Mouse (Mus musculus): ENCODE measurements around the gene Ccdc124. TPM values are rescaled to one million over a fixed set of nuclear protein-coding genes. Genes with fewer than 3 reads are reported as not detected.

Ccdc124 gene
- polyA plus RNA-seq, 1 experiment, result 53.4 TPM

DNA sequence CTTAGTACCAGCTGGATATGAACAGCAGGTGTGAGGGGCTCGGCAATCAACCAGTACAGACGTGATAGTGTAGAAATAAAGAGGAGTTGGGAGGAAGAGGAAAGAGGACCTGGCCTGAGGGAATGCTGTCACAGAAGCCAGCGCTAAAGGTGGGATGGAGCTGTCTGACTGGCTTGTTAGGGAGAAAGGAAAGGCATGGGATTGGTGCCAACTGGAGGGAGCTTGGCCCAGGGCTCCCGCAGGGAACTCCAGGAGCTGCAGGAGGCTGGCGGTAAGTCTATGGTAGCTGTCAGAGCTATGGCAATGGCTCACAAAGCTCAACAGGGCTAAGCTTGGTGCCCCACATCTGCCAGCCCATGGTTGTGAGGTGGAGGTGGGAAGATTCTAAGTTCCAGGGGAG, 28.5 kb upstream of the Ccdc124 start:
- 93% methylated on average over 5 of the region's 5 CpGs for WGBS
- Histone ChIP-seq H3K27ac (ENCODE audit: control insufficient read depth, insufficient read depth, low read length) (no peak overlapping the region), H3K4me1 (replicated peaks; ENCODE audit: control insufficient read depth, insufficient read depth, low read length) (peaks cover 18% of the 10 kb centered on the region), H3K36me3 (ENCODE audit: control insufficient read depth, insufficient read depth, low read length) (no peaks in the 10 kb centered on the region), H3K27me3 (ENCODE audit: control insufficient read depth, insufficient read depth, low read length) (no peaks in the 10 kb centered on the region), H3K4me3 (ENCODE audit: control insufficient read depth, insufficient read depth, low read length) (no peak overlapping the region)
- TF ChIP-seq POLR2A (IDR thresholded peaks at IDR 0.05; ENCODE audit: control insufficient read depth, extremely low read depth, insufficient read depth, low read length, poor library complexity) (no peak), CTCF (IDR thresholded peaks at IDR 0.05; ENCODE audit: borderline replicate concordance, control insufficient read depth, extremely low read depth, insufficient read depth, low read length, poor library complexity) (no peak)
- no peak for DNase-seq

DNA sequence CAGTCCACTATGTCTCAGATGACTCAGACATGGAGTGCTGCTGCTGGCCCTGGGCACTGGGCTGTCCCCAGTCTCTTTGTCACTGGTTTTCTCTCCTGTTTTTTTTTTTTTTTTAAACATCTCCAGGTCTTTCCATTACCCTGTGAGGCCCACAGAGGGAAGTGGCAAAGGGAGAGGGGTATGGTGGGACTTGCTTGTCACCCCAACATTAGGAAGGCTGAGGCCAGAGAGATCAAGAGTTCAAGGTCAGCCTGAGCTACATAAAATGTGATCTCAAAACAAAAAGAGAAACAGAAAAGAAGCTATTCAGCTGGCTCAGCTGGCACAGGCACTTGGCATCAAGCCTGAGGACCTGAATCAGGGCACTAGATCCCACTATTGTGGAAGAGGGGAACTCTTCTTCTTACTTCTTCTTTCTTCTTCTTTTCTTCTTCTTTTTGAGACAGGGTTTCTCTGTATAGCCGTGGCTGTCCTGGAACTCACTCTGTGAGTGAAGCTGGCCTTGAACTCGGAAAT, 27.2 kb upstream of the Ccdc124 start:
- 85% methylated on average over 2 of the region's 2 CpGs for WGBS

DNA sequence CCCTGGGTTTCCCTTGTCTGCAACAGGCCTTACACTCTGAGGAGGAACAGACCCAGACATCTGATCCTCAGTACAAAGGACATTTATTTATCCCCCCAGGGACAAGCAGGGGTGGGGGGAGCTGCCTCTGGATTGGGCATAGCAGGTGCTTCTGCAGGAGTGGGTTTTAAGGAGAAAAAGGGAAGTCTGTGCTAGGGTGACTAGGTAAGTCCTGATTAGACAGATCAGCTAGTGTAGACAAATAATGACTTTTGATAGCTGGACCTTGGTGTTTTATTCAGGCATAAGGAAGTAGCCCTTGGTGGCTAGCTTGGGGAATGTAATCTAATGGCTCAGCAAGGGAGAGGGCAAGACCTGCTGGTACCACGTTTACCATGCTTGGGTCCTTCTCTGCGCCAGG, 25.5 kb upstream of the Ccdc124 start:
- Histone ChIP-seq H3K27ac (ENCODE audit: control insufficient read depth, insufficient read depth, low read length) (no peak overlapping the region), H3K27me3 (ENCODE audit: control insufficient read depth, insufficient read depth, low read length) (no peaks in the 10 kb centered on the region), H3K4me3 (ENCODE audit: control insufficient read depth, insufficient read depth, low read length) (no peak overlapping the region), H3K4me1 (replicated peaks; ENCODE audit: control insufficient read depth, insufficient read depth, low read length) (peaks cover 15% of the 10 kb centered on the region), H3K36me3 (ENCODE audit: control insufficient read depth, insufficient read depth, low read length) (peaks cover 12% of the 10 kb centered on the region)
- no peak for DNase-seq
- no peak for TF ChIP-seq POLR2A (IDR thresholded peaks at IDR 0.05; ENCODE audit: control insufficient read depth, extremely low read depth, insufficient read depth, low read length, poor library complexity)
- TF ChIP-seq CTCF (IDR thresholded peaks at IDR 0.05; ENCODE audit: borderline replicate concordance, control insufficient read depth, extremely low read depth, insufficient read depth, low read length, poor library complexity), result no peak
- 84% methylated on average over 2 of the region's 2 CpGs for WGBS

More for the DNA sequence above, 27.2 kb upstream of the Ccdc124 start:
- H3K27me3 ChIP-seq (ENCODE audit: control insufficient read depth, insufficient read depth, low read length), result no peaks in the 10 kb centered on the region
- peaks cover 19% of the 10 kb centered on the region for H3K4me1 ChIP-seq (replicated peaks; ENCODE audit: control insufficient read depth, insufficient read depth, low read length)
- TF ChIP-seq CTCF (IDR thresholded peaks at IDR 0.05; ENCODE audit: borderline replicate concordance, control insufficient read depth, extremely low read depth, insufficient read depth, low read length, poor library complexity) (no peak), POLR2A (IDR thresholded peaks at IDR 0.05; ENCODE audit: control insufficient read depth, extremely low read depth, insufficient read depth, low read length, poor library complexity) (no peak)
- no peak overlapping the region for H3K27ac ChIP-seq (ENCODE audit: control insufficient read depth, insufficient read depth, low read length)
- no peaks in the 10 kb centered on the region; the same call in 1 of the 2 replicates for H3K36me3 ChIP-seq (ENCODE audit: control insufficient read depth, insufficient read depth, low read length)
- no peak overlapping the region for H3K4me3 ChIP-seq (ENCODE audit: control insufficient read depth, insufficient read depth, low read length)
- no peak for DNase-seq

DNA sequence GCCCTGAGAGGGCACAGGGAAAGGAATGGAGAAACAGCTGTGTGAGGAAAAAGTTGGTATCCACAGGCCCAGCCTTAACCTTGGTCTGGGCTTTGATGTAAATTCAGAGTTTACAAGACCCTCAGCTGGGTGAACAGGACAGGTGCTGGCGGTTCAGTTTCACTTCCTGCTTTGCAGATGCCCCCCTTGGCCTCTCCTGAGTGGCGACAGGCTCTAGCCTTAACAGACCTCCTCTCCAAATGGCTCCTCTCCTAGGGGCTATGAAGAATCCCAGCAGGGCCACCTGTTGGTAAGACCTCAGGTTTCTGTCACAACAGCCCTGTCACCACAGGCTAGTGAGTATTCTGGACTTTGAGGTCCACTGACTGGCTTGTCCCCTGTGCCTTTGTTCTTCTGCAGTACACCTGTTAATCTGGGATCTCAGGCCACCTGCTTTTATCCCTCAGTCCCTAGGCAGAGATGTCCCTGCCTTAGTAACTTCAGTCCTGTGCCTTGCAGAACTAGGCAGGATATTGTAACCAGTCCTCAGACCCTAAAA, 25.0 kb upstream of the Ccdc124 start:
- no peak for DNase-seq
- WGBS, result 18% methylated on average over 2 of the region's 2 CpGs
- Histone ChIP-seq H3K4me1 (replicated peaks; ENCODE audit: control insufficient read depth, insufficient read depth, low read length) (peaks cover 15% of the 10 kb centered on the region), H3K36me3 (ENCODE audit: control insufficient read depth, insufficient read depth, low read length) (peaks cover 14% of the 10 kb centered on the region), H3K27me3 (ENCODE audit: control insufficient read depth, insufficient read depth, low read length) (no peaks in the 10 kb centered on the region), H3K27ac (ENCODE audit: control insufficient read depth, insufficient read depth, low read length) (no peak overlapping the region), H3K4me3 (ENCODE audit: control insufficient read depth, insufficient read depth, low read length) (no peak overlapping the region)
- no peak for TF ChIP-seq POLR2A (IDR thresholded peaks at IDR 0.05; ENCODE audit: control insufficient read depth, extremely low read depth, insufficient read depth, low read length, poor library complexity)
- TF ChIP-seq CTCF (IDR thresholded peaks at IDR 0.05; ENCODE audit: borderline replicate concordance, control insufficient read depth, extremely low read depth, insufficient read depth, low read length, poor library complexity), result no peak

DNA sequence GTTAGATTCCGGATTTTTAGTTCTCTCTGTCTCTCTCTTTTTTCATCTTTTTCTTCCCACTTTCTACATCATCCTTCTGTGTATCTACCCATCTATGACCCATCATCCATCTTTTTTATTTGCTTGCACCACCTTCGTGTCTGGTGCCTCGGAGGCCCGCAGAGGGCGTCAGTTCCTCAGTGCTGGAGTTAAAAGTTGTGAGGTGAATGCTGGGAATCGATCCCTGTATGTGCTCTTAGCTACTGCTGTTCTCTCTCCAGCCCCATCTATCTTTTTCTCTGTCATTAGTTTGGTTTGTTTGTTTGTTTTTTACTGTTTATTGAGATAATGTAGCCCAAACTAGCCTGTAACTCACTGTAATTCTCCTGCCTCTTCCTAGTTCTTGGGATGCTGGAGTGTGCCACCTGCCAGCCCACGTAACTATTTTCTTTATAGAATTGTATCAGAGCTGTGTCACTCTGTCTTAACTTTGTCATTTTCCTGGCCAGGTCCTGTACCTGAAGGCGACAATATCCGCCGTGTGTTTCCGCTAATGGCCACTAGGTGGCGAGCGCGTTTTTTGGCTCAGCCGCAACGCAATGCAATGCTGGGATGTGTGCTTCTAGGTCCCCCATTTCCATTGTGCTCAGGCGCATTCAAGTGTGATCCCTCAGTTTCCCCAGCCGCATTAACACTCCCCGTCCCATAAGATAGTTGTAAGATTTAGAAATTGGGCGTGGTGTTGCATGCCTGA, 24.1 kb upstream of the Ccdc124 start:
- TF ChIP-seq POLR2A (IDR thresholded peaks at IDR 0.05; ENCODE audit: control insufficient read depth, extremely low read depth, insufficient read depth, low read length, poor library complexity), result no peak
- TF ChIP-seq CTCF (IDR thresholded peaks at IDR 0.05; ENCODE audit: borderline replicate concordance, control insufficient read depth, extremely low read depth, insufficient read depth, low read length, poor library complexity), result peak; percentile 91
- Histone ChIP-seq H3K27me3 (ENCODE audit: control insufficient read depth, insufficient read depth, low read length) (no peaks in the 10 kb centered on the region), H3K27ac (ENCODE audit: control insufficient read depth, insufficient read depth, low read length) (peak overlapping the region; percentile 41; the same call in 1 of the 2 replicates), H3K4me3 (ENCODE audit: control insufficient read depth, insufficient read depth, low read length) (peak overlapping the region; percentile 49), H3K36me3 (ENCODE audit: control insufficient read depth, insufficient read depth, low read length) (peaks cover 14% of the 10 kb centered on the region), H3K4me1 (replicated peaks; ENCODE audit: control insufficient read depth, insufficient read depth, low read length) (peaks cover 15% of the 10 kb centered on the region)
- DNase-seq, result peak; percentile 87
- WGBS, result under 1% methylated on average over 20 of the region's 20 CpGs

DNA sequence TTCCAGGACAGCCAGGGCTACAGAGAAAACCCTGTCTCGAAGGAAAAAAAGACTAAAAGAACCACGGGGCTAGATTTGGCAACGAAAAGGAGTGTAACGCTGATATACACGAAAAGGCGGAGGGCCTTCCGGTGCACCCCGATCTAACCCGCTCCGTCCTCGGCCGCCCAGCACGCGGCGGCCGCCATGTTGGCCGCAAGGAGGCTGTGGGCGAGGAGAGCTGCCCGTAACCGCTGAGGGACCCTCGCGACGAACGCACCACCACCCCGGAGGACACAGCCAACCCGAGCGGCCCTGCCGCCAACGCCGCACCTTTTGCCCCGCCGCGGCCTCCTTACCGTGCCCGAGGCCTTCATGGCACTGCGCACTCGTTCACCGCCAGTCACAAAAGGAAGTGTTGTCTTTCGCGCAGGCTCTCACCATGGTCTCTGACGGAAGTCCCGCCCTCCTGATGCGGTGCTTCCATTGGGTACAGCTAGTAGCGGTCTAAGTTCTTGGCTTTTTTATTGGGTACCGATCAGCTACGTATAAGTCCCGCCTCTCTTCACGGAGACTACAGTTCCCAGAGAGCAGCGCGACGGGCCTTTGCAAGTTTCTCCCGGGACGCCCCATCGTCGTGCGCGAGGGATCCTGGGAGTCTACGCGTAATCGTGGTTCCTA, 23.4 kb upstream of the Ccdc124 start, which contains the start of gene Rpl18a:
Rpl18a (minus strand) TSS at position 392 of the 660 bp plus-strand sequence.
- WGBS, result under 1% methylated on average over 60 of the region's 60 CpGs
- peaks cover 15% of the 10 kb centered on the region for H3K4me1 ChIP-seq (replicated peaks; ENCODE audit: control insufficient read depth, insufficient read depth, low read length)

More for the DNA sequence above, 23.4 kb upstream of the Ccdc124 start, which contains the start of gene Rpl18a:
- 0 out of 2 replicates have a peak, but pooled peaks have one; percentile 60 for TF ChIP-seq CTCF (IDR thresholded peaks at IDR 0.05; ENCODE audit: borderline replicate concordance, control insufficient read depth, extremely low read depth, insufficient read depth, low read length, poor library complexity)
- peak; percentile 89 for TF ChIP-seq POLR2A (IDR thresholded peaks at IDR 0.05; ENCODE audit: control insufficient read depth, extremely low read depth, insufficient read depth, low read length, poor library complexity)
- peak; percentile 94 for DNase-seq
- Histone ChIP-seq H3K27me3 (ENCODE audit: control insufficient read depth, insufficient read depth, low read length) (peaks cover under 1% of the 10 kb centered on the region; the same call in 1 of the 2 replicates), H3K36me3 (ENCODE audit: control insufficient read depth, insufficient read depth, low read length) (peaks cover 14% of the 10 kb centered on the region), H3K27ac (ENCODE audit: control insufficient read depth, insufficient read depth, low read length) (peak within 1 kb of the TSS; percentile 41; the same call in 1 of the 2 replicates), H3K4me3 (ENCODE audit: control insufficient read depth, insufficient read depth, low read length) (peak within 1 kb of the TSS; percentile 66)
